Mouse (Mus musculus): ENCODE data around the gene Marf1. TPM values are rescaled to one million over a fixed set of nuclear protein-coding genes. Genes with fewer than 3 reads are reported as not detected.
"Not testable (repeated sequence)": the region's sequence is repeated elsewhere in the genome, so short reads cannot be mapped to it uniquely, and the experiment has no call there.

Gene Marf1
- total RNA-seq, 2 experiments from 2014 or later, result 21.5 to 22.6 TPM

- DNase-seq (ENCODE audit: low spot score), result not testable (repeated sequence)
Observed at GRCm38 (mm10) chr16:14068701-14069100, 94.5 kb downstream of the Marf1 start.

GRCm38 (mm10) chr16:14066571-14066970, 96.6 kb downstream of the Marf1 start:
- DNase-seq (ENCODE audit: low spot score), result not testable (repeated sequence)

GRCm38 (mm10) chr16:14059869-14060268, 103.3 kb downstream of the Marf1 start:
- no peak for DNase-seq (ENCODE audit: low spot score)

Small RNAs within 50 kb of the gene (microRNA-seq; reads per million reads assigned to microRNA genes)
- not detected for gene Gm27671
- gene Mir484, result 746 reads per million, percentile 79 among the genes with 10 or more reads in this experiment

Other genes with a start within 250 kb of the Marf1 start
- gene 2900011O08Rik, start 176.7 kb downstream of the Marf1 start, total RNA-seq (2021), result not detected
- gene Ifitm7, start 176.5 kb downstream of the Marf1 start, total RNA-seq (2021), result not detected
- 10 to 100 TPM; 28.6 to 31.3 TPM for gene Nde1, start 76 bp downstream of the Marf1 start, total RNA-seq (2021)
- gene Myh11, start 128.0 kb upstream of the Marf1 start, total RNA-seq (2021), result 10 to 100 TPM; 19.7 to 24.3 TPM
- gene Fopnl, start 154.1 kb upstream of the Marf1 start, total RNA-seq (2021), result 10 to 100 TPM; 68.6 to 70.6 TPM
- 10 to 100 TPM; 22.5 to 23.7 TPM for gene Abcc1, start 198.2 kb upstream of the Marf1 start, total RNA-seq (2021)